Mouse (Mus musculus) limb, embryonic 14.5 days (tissue): ENCODE measurements around the gene Gsg1l. TPM values are rescaled to one million over a fixed set of nuclear protein-coding genes. Genes with fewer than 3 reads are reported as not detected.

Experiments used
- ATAC-seq: fragments of 200-750 bp; cut with Nextera tagmentation; 2 replicates; pipeline ENCODE4 v1.8.0; 2017; ENCODE audit warnings: low read depth, moderate number of reproducible peaks, moderate TSS enrichment; ENCODE audit not compliant: low FRiP score
- DNase-seq: peaks from one replicate; pipeline ENCODE4 v3.0.0-alpha.2; 2015; ENCODE audit warnings: low spot score
- H3K27ac ChIP-seq: fragments of 300-500 bp; sonication (generic); replicated peaks from 2 replicates; pipeline ENCODE4 v1.5.1; 2014; ENCODE audit warnings: low read depth, mild to moderate bottlenecking, low read length, moderate library complexity, mixed read lengths
- H3K27me3 ChIP-seq: fragments of 300-500 bp; sonication (generic); 2 replicates; pipeline ENCODE4 v1.6.1; 2014; ENCODE audit warnings: low read length, mixed read lengths; ENCODE audit not compliant: control insufficient read depth, insufficient read depth
- H3K36me3 ChIP-seq: fragments of 300-500 bp; sonication (generic); 2 replicates; pipeline ENCODE4 v1.6.1; 2014; ENCODE audit warnings: mild to moderate bottlenecking, low read length, moderate library complexity, mixed read lengths; ENCODE audit not compliant: control insufficient read depth, insufficient read depth
- H3K4me1 ChIP-seq: fragments of 300-500 bp; sonication (generic); 2 replicates; pipeline ENCODE4 v1.6.1; 2014; ENCODE audit warnings: antibody characterized with exemption, low read length, mixed read lengths; ENCODE audit not compliant: control insufficient read depth, insufficient read depth
- H3K4me2 ChIP-seq: fragments of 300-500 bp; sonication (generic); replicated peaks from 2 replicates; pipeline ENCODE4 v1.6.1; 2014; ENCODE audit warnings: low read depth, mild to moderate bottlenecking, low read length, moderate library complexity; ENCODE audit not compliant: severe bottlenecking
- H3K4me3 ChIP-seq: fragments of 300-500 bp; sonication (generic); replicated peaks from 2 replicates; pipeline ENCODE4 v1.5.1; 2014; ENCODE audit warnings: low read length
- H3K9ac ChIP-seq: fragments of 300-500 bp; sonication (generic); 2 replicates; pipeline ENCODE4 v1.6.1; 2014; ENCODE audit warnings: mild to moderate bottlenecking, low read depth, low read length, moderate library complexity; ENCODE audit not compliant: severe bottlenecking
- H3K9me3 ChIP-seq: fragments of 300-500 bp; sonication (generic); 2 replicates; pipeline ENCODE4 v1.6.1; 2016; ENCODE audit warnings: low read length; ENCODE audit not compliant: control insufficient read depth
- POLR2A ChIP-seq: fragments of 200-500 bp; IDR thresholded peaks from 2 replicates; pipeline ENCODE4 v1.8.0; 2012; ENCODE audit warnings: inconsistent platforms, mild to moderate bottlenecking, moderate library complexity, borderline replicate concordance; ENCODE audit not compliant: insufficient read depth, insufficient read length; ENCODE audit errors: extremely low read depth
- WGBS: fragments of 180-500 bp; shearing (Covaris S2); extraction: QIAGEN DNeasy Blood & Tissue Kit; methylation state at CpG from one replicate; pipeline ENCODE4 v1.1.7; 2014; 5-methylcytosine and 5-hydroxymethylcytosine counted together
- polyA plus RNA-seq, 2 experiments: library from polyadenylated mRNA; depleted of rRNA in 1 of 2; stranded (reverse) in 1 of 2; unstranded in 1 of 2; fragments of >200 nt; fragmentation: Nextera tagmentation in 1 of 2; extraction: Ambion mirVana in 1 of 2; gene quantifications; 2 replicates each; pipeline versions ENCODE4 v1.2.1 to v1.2.3; 2012 to 2014

Gene Gsg1l
- polyA plus RNA-seq (2012; rRNA removed) (4.3 and 5.6 TPM in 2 replicates), polyA plus RNA-seq (2014; fragmentation: Nextera tagmentation; extraction: Ambion mirVana) (2.4 and 2.6 TPM in 2 replicates)

DNA sequence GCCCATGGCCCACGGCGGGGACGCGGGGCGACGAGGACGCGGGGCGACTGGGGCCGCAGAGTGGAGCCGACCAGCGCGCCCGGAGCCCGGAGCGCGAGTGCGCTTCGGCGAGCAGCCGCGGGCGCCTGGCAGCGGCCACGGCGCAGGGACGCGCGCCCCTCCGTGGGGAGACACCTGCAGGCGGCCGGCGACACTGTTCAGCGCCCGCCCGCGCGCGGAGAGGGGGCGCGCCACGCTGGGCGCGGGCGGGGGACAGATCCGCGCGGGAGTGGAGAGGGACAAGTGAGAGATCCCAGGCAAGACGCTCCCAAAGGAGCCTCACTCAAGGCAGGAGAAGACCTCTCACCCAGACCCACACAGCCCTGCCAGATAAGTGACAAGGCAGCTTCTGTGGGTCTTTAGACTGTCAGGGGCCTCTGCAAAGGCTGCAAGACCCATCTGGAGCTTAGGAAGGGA lies at the start of gene Gsg1l:
TSS of gene Gsg1l (minus strand) at position 126 of the 456 bp plus-strand sequence.
- WGBS, result under 1% methylated on average over 28 of the region's 49 CpGs
- H3K4me1 ChIP-seq, result peaks cover 13% of the 10 kb centered on the region
- peak within 1 kb of the TSS; percentile 61 for H3K4me3 ChIP-seq
- ATAC-seq (0 out of 2 replicates have a peak, but pooled peaks have one; percentile 16), DNase-seq (no peak)
- peak within 1 kb of the TSS; percentile 99 for H3K4me2 ChIP-seq
- H3K27ac ChIP-seq, result no peak within 1 kb of the TSS
- peak within 1 kb of the TSS; percentile 52 for H3K9ac ChIP-seq
- H3K9me3 ChIP-seq, result no peaks in the 10 kb centered on the region
- peaks cover 59% of the 10 kb centered on the region for H3K27me3 ChIP-seq
- no peaks in the 10 kb centered on the region for H3K36me3 ChIP-seq
- TF ChIP-seq POLR2A, result no peak

DNA sequence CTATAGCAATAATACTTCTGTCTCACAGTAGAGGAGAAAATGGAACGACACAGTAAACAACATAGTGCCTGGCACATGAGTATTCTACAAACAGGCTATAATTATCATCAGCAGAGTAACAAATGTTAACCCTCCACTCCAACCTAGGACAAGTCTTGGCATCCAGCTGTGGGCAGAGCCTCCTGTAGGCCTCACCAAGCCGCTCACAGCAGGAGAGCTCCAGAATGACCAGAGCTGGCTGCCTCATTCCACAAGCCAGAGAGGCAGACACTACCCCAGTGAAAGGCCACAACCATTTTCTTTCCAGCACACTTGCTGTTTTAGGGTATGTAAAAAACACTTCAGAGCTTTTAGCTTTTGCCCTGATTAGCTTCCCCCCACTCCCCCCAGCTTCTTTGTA lies 45.5 kb upstream of the Gsg1l start:
- H3K9ac ChIP-seq, result no peak overlapping the region
- H3K27me3 ChIP-seq, result no peaks in the 10 kb centered on the region
- no peak for DNase-seq
- H3K4me2 ChIP-seq, result no peak overlapping the region
- H3K4me1 ChIP-seq, result no peaks in the 10 kb centered on the region
- 88% methylated on average over 2 of the region's 2 CpGs for WGBS
- no peaks in the 10 kb centered on the region for H3K9me3 ChIP-seq
- TF ChIP-seq POLR2A, result no peak
- no peak overlapping the region for H3K4me3 ChIP-seq
- ATAC-seq, result no peak
- H3K27ac ChIP-seq, result no peak overlapping the region
- peaks cover 76% of the 10 kb centered on the region for H3K36me3 ChIP-seq

- H3K4me2 ChIP-seq, result no peak overlapping the region
- no peaks in the 10 kb centered on the region for H3K27me3 ChIP-seq
- 79% methylated on average over 3 of the region's 3 CpGs for WGBS
- DNase-seq, result no peak
- TF ChIP-seq POLR2A, result no peak
- no peak overlapping the region for H3K4me3 ChIP-seq
- no peaks in the 10 kb centered on the region for H3K9me3 ChIP-seq
- H3K36me3 ChIP-seq, result peaks cover 74% of the 10 kb centered on the region
- ATAC-seq, result no peak
- H3K4me1 ChIP-seq, result no peaks in the 10 kb centered on the region
- H3K27ac ChIP-seq, result no peak overlapping the region
- no peak overlapping the region for H3K9ac ChIP-seq
Measured at GRCm38 (mm10) chr7:126126502-126126901, 44.3 kb upstream of the Gsg1l start.

DNA sequence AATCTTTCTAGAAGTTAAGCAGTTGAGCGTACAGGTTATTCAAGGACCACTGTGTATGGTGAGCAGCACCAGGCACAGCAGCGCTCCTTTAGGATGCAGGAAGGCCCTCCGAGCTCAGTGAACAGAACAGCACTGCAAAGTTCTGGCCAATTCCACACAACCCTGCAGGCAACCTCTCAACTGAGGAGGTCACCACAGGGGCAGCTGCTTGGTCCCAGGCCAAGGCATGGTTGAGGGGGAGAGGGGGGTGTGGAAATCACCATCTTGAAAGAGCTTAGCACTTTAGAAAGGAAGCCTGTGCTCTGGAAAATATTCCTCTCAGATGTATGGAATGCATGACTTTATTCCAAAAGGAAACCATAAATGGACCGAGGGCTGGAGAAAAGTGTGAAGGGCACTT lies 39.3 kb upstream of the Gsg1l start:
- TF ChIP-seq POLR2A, result no peak
- Histone ChIP-seq H3K27ac (no peak overlapping the region), H3K36me3 (peaks cover 71% of the 10 kb centered on the region), H3K4me1 (no peaks in the 10 kb centered on the region), H3K9ac (no peak overlapping the region), H3K4me3 (no peak overlapping the region), H3K9me3 (no peaks in the 10 kb centered on the region), H3K4me2 (no peak overlapping the region), H3K27me3 (no peaks in the 10 kb centered on the region)
- ATAC-seq, result peak; percentile 47
- 69% methylated on average over 4 of the region's 4 CpGs for WGBS
- peak; percentile 49 for DNase-seq

DNA sequence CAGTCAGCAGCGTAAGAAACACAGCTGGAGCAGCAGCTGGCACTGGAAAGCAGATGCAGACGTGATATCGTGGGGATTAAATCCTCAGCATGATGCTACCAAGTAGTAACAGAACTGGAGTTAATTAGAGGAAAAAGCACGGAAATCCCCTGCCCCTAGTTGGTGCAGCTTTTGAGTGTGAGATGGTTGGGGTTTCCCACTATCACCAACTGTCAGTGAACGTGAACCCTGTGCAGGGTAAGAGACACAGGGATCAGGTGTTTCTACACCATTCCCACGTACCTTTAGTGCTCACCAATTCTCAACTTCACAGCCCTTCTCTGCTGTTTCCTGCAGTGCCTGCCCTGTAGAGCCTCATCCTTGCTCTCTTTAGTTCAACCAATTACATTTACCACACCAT lies 37.6 kb upstream of the Gsg1l start:
- 63% methylated on average over 6 of the region's 6 CpGs for WGBS
- Histone ChIP-seq H3K27ac (no peak overlapping the region), H3K9me3 (no peaks in the 10 kb centered on the region), H3K4me1 (no peaks in the 10 kb centered on the region), H3K36me3 (peaks cover 76% of the 10 kb centered on the region), H3K9ac (no peak overlapping the region), H3K27me3 (no peaks in the 10 kb centered on the region), H3K4me3 (no peak overlapping the region), H3K4me2 (no peak overlapping the region)
- no peak for DNase-seq
- no peak for TF ChIP-seq POLR2A
- ATAC-seq, result no peak
